Mouse (Mus musculus) myocyte (in vitro differentiated cells): Measurements from ENCODE around the gene Cdk2ap2. TPM values are rescaled to one million over a fixed set of nuclear protein-coding genes. Genes with fewer than 3 reads are reported as not detected.
A peak's percentile ranks its signal among the peaks of the same experiment; 100 is the strongest.

Experiments
- H3K27me3 ChIP-seq: one replicate; pipeline ENCODE4 v1.6.1; 2011; ENCODE audit not compliant: control insufficient read depth, insufficient read depth, insufficient read length
- H3K36me3 ChIP-seq: one replicate; pipeline ENCODE4 v1.6.1; 2011; ENCODE audit not compliant: control insufficient read depth, insufficient read depth
- H3K4me2 ChIP-seq: one replicate; pipeline ENCODE4 v1.6.1; 2011; ENCODE audit warnings: low read depth, control low read depth
- H3K4me3 ChIP-seq: one replicate; pipeline ENCODE4 v1.5.1; 2011; ENCODE audit warnings: mild to moderate bottlenecking, control low read depth, moderate library complexity
- H3K79me2 ChIP-seq: one replicate; pipeline ENCODE4 v1.6.1; 2011; ENCODE audit not compliant: control insufficient read depth, insufficient read depth
- H3ac ChIP-seq: one replicate; pipeline ENCODE4 v1.6.1; 2011; ENCODE audit not compliant: control insufficient read depth, insufficient read length
- CEBPB ChIP-seq: IDR thresholded peaks from 2 replicates; pipeline ENCODE4 v1.6.1; 2011; ENCODE audit warnings: mild to moderate bottlenecking, moderate library complexity; ENCODE audit not compliant: poor library complexity, insufficient read depth, severe bottlenecking
- E2F4 ChIP-seq: IDR thresholded peaks from one replicate; pipeline ENCODE4 v1.6.1; 2011; ENCODE audit warnings: mild to moderate bottlenecking, control low read depth, moderate library complexity; ENCODE audit not compliant: insufficient read depth
- MAX ChIP-seq: IDR thresholded peaks from one replicate; pipeline ENCODE4 v1.6.1; 2011; ENCODE audit warnings: low read depth, mild to moderate bottlenecking, control low read depth
- MYOD1 ChIP-seq, 3 experiments: IDR thresholded peaks; one replicate each; pipeline ENCODE4 v1.6.1; 2011; ENCODE audit warnings: control low read depth in 2 of 3, low read depth in 2 of 3, mild to moderate bottlenecking in 2 of 3, moderate library complexity in 1 of 3; ENCODE audit not compliant: insufficient read length in 2 of 3, control insufficient read depth in 1 of 3
- MYOG ChIP-seq, 3 experiments: IDR thresholded peaks; one replicate each; pipeline ENCODE4 v1.6.1; 2011; ENCODE audit warnings: control low read depth in 2 of 3, low read depth in 2 of 3, mild to moderate bottlenecking in 2 of 3; ENCODE audit not compliant: insufficient read length in 2 of 3, control insufficient read depth in 1 of 3, insufficient read depth in 1 of 3
- POLR2A ChIP-seq: IDR thresholded peaks from one replicate; pipeline ENCODE4 v1.6.1; 2011; ENCODE audit warnings: low read depth, mild to moderate bottlenecking, control low read depth, moderate library complexity; ENCODE audit not compliant: insufficient read length
- POLR2AphosphoS2 ChIP-seq: IDR thresholded peaks from one replicate; pipeline ENCODE4 v1.6.1; 2011; ENCODE audit warnings: low read depth, control low read depth; ENCODE audit not compliant: insufficient read length
- REST ChIP-seq: IDR thresholded peaks from one replicate; pipeline ENCODE4 v1.6.1; 2011; ENCODE audit warnings: mild to moderate bottlenecking, control low read depth, moderate library complexity; ENCODE audit not compliant: insufficient read depth, insufficient read length
- SRF ChIP-seq: IDR thresholded peaks from one replicate; pipeline ENCODE4 v1.6.1; 2011; ENCODE audit warnings: low read depth; ENCODE audit not compliant: control insufficient read depth, insufficient read length
- TCF12 ChIP-seq: IDR thresholded peaks from one replicate; pipeline ENCODE4 v1.6.1; 2011; ENCODE audit warnings: mild to moderate bottlenecking, control low read depth; ENCODE audit not compliant: poor library complexity, insufficient read depth, severe bottlenecking
- TCF3 ChIP-seq: IDR thresholded peaks from one replicate; pipeline ENCODE4 v1.6.1; 2011; ENCODE audit warnings: low read depth, control low read depth; ENCODE audit not compliant: insufficient read length
- USF1 ChIP-seq: IDR thresholded peaks from one replicate; pipeline ENCODE4 v1.6.1; 2011; ENCODE audit warnings: low read depth, mild to moderate bottlenecking, control low read depth, moderate library complexity
- polyA plus RNA-seq: library from polyadenylated mRNA; unstranded; fragments of >200 nt; fragmentation: generic; extraction: Trizol; gene quantifications from one replicate; pipeline ENCODE4 v1.2.1, GENCODE M21; 2012; ENCODE audit warnings: missing spikeins

The Cdk2ap2 gene
- polyA plus RNA-seq, 1 experiment, result 148 TPM

DNA sequence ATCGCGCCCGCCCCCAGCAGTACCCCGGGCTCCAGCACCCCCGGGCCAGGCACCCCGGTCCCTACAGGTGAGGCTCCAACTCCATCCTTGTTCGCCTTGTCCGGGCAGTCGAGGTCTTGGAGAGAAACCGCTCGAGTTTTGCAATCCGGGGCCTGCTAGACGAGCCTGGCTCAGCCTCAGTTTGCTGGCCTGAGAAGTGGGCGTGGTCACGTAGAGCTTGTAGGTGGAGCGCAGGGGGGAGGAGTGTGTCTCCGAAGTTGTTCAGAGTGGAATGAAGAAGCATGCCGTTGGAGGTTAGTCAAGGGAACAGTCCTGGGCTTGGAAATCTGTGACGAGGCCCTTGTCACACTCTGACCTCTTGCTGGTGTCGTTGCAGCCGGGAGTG, 451 bp downstream of the Cdk2ap2 start:
- H3ac ChIP-seq, result peak overlapping the region; percentile 7
- H3K36me3 ChIP-seq, result no peaks in the 10 kb centered on the region

DNA sequence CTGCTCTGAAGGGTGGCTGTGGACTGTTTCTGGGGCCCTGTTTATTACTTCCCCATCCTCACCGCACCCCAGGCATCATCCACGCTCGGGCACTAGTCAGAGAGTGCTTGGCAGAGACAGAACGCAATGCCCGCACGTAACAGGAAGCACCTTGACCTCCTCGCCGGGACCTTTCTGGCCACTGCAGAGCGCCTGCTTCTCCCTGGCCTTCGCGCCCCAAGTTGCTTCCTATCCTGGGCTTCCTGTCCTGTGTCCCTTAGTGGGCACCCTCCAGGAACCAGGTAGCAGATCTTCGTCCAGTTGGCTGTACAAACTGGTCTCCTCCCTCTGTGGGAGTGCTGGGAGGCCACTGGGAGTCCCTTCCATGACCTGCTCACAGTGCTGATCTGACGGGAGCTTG, 1.4 kb downstream of the Cdk2ap2 start:
- Histone ChIP-seq H3K27me3 (no peaks in the 10 kb centered on the region), H3ac (no peak overlapping the region), H3K4me3 (peak overlapping the region; percentile 57), H3K36me3 (no peaks in the 10 kb centered on the region), H3K79me2 (peaks cover 15% of the 10 kb centered on the region), H3K4me2 (peak overlapping the region; percentile 98)
- TF ChIP-seq POLR2A (no peak), SRF (no peak), POLR2AphosphoS2 (no peak), TCF3 (no peak), E2F4 (no peak), REST (no peak)

More for the DNA sequence above, 451 bp downstream of the Cdk2ap2 start:
- Histone ChIP-seq H3K4me3 (peak overlapping the region; percentile 57), H3K79me2 (peaks cover 15% of the 10 kb centered on the region), H3K4me2 (peak overlapping the region; percentile 98), H3K27me3 (no peaks in the 10 kb centered on the region)
- TF ChIP-seq TCF3, result no peak
- TF ChIP-seq MYOG (IDR thresholded peaks at IDR 0.05; ENCODE audit: control insufficient read depth in 1 of 3, insufficient read depth in 1 of 3, insufficient read length in 2 of 3, low read depth in 2 of 3), result no peak
- TF ChIP-seq CEBPB, result peak; percentile 51; the same call in 1 of the 2 replicates
- no peak for TF ChIP-seq USF1

DNA sequence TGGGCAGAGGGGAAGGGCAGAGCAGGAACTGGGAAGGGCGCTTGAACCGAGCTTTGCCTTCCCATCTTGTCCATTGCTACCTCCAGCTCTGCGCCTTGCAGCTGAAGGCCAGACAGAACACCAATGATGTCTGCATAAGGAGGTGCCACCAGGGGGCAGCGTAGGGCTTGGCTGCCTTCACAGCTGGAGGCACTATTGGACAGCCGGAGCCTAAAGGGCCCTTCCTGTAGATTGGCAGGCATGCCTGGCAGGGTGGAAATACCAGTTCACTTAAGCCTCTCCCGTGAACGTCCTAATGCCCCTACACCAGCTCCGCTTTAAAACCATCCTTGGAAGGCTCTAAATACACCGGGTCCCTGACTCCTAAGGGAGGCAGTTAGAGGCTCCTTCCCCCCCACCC, 2.1 kb downstream of the Cdk2ap2 start:
- Histone ChIP-seq H3ac (no peak overlapping the region), H3K4me2 (peak overlapping the region; percentile 98), H3K79me2 (peaks cover 15% of the 10 kb centered on the region), H3K4me3 (peak overlapping the region; percentile 57), H3K27me3 (no peaks in the 10 kb centered on the region), H3K36me3 (no peaks in the 10 kb centered on the region)
- peak; percentile 45 for TF ChIP-seq POLR2A
- no peak for TF ChIP-seq POLR2AphosphoS2
- TF ChIP-seq MYOG (IDR thresholded peaks at IDR 0.05; ENCODE audit: control insufficient read depth in 1 of 3, insufficient read depth in 1 of 3, insufficient read length in 2 of 3, low read depth in 2 of 3), result peak; percentile 38 to 76 (median 50)
- TF ChIP-seq TCF12, result no peak
- peak; percentile 19 for TF ChIP-seq TCF3
- no peak for TF ChIP-seq REST
- TF ChIP-seq SRF, result peak; percentile 13
- TF ChIP-seq MYOD1 (IDR thresholded peaks at IDR 0.05; ENCODE audit: control insufficient read depth in 1 of 3, insufficient read length in 2 of 3, low read depth in 2 of 3), result peak; percentile 65 to 91 (median 74)

DNA sequence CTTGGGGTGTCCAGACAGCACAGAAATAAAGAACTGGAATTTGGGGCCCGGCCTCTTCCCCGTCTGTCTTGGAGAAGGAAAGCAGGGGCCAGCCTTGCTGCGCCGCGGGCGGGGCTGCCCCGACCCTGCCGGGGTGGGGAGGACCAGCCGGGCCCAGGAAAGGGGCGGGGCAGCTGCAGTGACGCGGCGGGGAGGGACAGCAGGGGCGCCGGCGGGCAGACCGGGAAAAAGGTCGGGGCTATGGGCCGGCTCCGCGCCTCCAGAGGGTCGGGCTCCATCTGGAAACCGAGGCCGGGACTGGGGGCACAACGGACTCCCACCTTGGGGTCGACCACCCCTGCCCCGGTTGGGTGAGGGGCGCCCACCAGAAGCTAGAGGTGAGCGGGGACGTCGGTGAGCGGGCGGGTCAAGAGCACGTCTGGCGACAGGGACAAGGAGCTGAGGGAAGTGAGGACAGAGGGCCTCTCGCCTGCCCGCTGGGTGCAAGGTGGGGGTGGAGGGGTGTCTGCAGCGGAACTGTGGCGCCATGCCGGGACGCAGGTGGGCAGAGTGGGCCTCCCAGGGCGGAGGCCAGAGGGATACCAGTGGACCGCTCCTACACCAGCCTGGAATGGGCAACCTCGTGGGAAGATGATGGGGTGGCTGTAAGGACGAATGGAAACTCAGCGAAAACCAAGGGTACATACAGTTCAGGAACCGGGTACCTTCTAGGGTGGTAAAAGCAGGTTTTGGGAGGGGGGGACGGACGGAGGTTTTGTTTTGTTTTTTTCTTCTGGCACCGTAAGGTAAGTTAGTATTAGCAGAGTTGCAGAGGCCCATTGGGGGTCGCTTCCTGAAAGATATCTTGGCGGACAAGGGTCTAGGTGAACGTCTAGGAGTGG, 3.1 kb downstream of the Cdk2ap2 start, which contains the start of gene Pitpnm1:
Gene Pitpnm1, plus strand, starts transcription at position 162 of the 881 bp plus-strand sequence.
- peak within 1 kb of the TSS; percentile 98 for H3K4me2 ChIP-seq
- H3ac ChIP-seq, result peak within 1 kb of the TSS; percentile 59
- no peaks in the 10 kb centered on the region for H3K36me3 ChIP-seq
- H3K79me2 ChIP-seq, result peaks cover 15% of the 10 kb centered on the region
- H3K27me3 ChIP-seq, result no peaks in the 10 kb centered on the region
- TF ChIP-seq E2F4 (no peak), MYOD1 (IDR thresholded peaks at IDR 0.05; ENCODE audit: control insufficient read depth in 1 of 3, insufficient read length in 2 of 3, low read depth in 2 of 3) (peak in 1 of 3 experiments; percentile 54), TCF12 (no peak), POLR2AphosphoS2 (peak; percentile 11), POLR2A (peak; percentile 69), MAX (no peak), CEBPB (no peak), USF1 (no peak), REST (no peak), TCF3 (no peak), MYOG (IDR thresholded peaks at IDR 0.05; ENCODE audit: control insufficient read depth in 1 of 3, insufficient read depth in 1 of 3, insufficient read length in 2 of 3, low read depth in 2 of 3) (no peak), SRF (no peak)
- H3K4me3 ChIP-seq, result peak within 1 kb of the TSS; percentile 57

DNA sequence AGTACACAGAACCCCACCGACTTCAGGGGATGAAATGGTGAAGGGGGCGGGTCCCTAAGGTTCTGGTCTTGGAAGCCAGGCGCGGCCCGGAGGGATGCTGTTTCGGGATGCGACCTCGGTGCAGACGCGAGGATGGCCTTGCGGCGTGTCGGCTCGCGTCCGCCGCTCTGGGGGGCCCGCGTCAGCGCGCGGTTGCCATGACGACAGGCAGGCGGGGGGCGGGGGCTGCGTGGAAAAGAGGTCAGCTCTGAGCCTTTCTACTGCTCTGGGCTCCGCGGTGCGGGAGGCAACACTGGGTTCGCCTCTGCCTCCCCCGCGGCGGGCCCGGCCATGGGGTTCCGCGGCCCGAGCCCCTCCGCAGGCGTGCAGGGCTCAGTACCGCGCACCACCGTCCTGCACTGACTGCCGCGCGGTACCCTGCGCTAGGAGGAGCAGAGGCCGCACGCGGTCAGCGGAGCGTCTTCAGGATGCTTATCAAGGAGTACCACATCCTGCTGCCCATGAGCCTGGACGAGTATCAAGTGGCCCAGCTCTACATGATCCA, 3.8 kb downstream of the Cdk2ap2 start:
- no peak for TF ChIP-seq MYOG (IDR thresholded peaks at IDR 0.05; ENCODE audit: control insufficient read depth in 1 of 3, insufficient read depth in 1 of 3, insufficient read length in 2 of 3, low read depth in 2 of 3)
- peak in 1 of 3 experiments; percentile 3 for TF ChIP-seq MYOD1 (IDR thresholded peaks at IDR 0.05; ENCODE audit: control insufficient read depth in 1 of 3, insufficient read length in 2 of 3, low read depth in 2 of 3)
- Histone ChIP-seq H3K36me3 (no peaks in the 10 kb centered on the region), H3K4me3 (peak overlapping the region; percentile 57), H3K79me2 (peaks cover 15% of the 10 kb centered on the region), H3K4me2 (peak overlapping the region; percentile 98), H3K27me3 (no peaks in the 10 kb centered on the region), H3ac (peak overlapping the region; percentile 59)
